Mouse (Mus musculus) urinary bladder, postnatal 10 days (tissue): Measurements from ENCODE around the gene Cby1.

ENCODE experiments used
- DNase-seq: peaks from one replicate; pipeline ENCODE4 v3.0.0; 2022; ENCODE audit warnings: low spot score

Gene Cby1

DNA sequence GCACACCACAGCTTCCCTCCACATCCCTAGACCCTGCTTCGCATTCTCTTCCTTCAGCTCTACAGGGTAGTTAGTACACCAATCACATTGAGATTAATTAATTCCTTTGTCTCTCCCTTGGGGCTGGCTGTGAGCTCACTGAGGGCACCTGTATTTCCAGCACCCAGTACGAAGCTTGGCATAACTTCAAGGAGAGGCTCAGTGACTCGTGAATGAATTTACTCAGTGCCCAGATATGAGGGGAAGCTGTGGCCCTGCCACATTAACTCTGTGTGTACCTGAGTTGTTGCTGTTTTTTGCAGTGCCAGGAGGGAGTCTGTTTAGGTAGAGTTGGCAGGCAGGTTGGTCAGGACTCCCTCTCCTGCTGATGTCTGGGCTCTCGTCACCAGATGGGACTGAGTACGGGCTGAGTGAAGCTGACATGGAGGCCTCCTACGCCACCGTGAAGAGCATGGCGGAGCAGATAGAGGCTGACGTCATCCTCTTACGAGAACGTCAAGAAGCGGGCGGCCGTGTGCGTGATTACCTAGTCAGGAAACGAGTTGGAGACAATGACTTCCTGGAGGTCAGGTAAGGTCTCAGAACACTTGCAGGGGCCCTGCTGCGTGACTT is 47.7 kb downstream of the Cby1 start:
- no peak for DNase-seq

DNA sequence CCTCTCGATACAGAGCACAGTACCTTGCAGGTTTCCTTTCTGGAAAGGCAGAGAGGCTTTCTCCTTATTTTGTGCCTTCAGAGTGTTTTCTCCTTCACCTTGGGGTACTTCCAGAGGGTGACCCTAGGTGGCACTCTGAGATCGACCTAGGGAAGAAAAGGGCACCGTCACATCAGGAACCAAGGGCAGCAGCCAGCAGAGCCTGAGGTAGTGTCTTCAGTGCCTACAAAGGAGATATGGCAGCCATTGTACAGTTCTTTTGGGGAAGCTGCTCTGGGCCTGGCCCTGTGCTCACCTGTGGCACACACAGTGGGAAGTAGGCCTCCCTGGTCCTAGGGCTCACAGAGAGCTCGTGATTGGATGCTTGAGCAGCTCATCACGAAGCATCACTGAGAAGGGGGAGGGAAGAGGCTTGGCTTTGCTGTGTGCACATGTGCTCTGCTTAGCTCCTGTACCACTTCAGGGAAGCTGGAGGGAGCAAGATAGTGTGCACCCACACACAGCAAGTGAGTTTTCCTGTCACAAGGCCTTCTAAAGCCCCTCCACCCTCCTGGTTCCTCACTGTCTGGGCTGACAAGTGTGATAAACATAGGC is 49.3 kb downstream of the Cby1 start:
- no peak for DNase-seq

GRCm38 (mm10) chr15:79715646-79716045 is 56.6 kb downstream of the Cby1 start:
- no peak for DNase-seq

GRCm38 (mm10) chr15:79716710-79717109 is 57.7 kb downstream of the Cby1 start:
- DNase-seq: no peak
